Mouse (Mus musculus) MEL (cell line): ENCODE results near the gene Poglut1. TPM values are rescaled to one million over a fixed set of nuclear protein-coding genes. Genes with fewer than 3 reads are reported as not detected.

Experiments used
- DNase-seq: peaks from one replicate; pipeline ENCODE4 v3.0.0; 2011; ENCODE audit warnings: low read depth, low spot score
- H3K27ac ChIP-seq: 2 replicates; pipeline ENCODE4 v1.5.1; 2012; ENCODE audit warnings: low read depth, mild to moderate bottlenecking, control low read depth, low read length, moderate library complexity; ENCODE audit not compliant: control insufficient read depth
- H3K27me3 ChIP-seq, 2 experiments: fragments of 150-350 bp in 1 of 2; sonication (generic) in 1 of 2; 2 replicates each; pipeline ENCODE4 v1.6.1; 2012; ENCODE audit warnings: low read length in 2 of 2, mild to moderate bottlenecking in 2 of 2, improper control_type of control experiment in 1 of 2, moderate library complexity in 1 of 2; ENCODE audit not compliant: insufficient read depth in 2 of 2, control insufficient read depth in 1 of 2
- H3K36me3 ChIP-seq, 2 experiments: 2 replicates each; pipeline ENCODE4 v1.6.1; 2012 to 2014; ENCODE audit warnings: low read length in 2 of 2, improper control_type of control experiment in 1 of 2, inconsistent platforms in 1 of 2, mild to moderate bottlenecking in 1 of 2; ENCODE audit not compliant: insufficient read depth in 2 of 2, control insufficient read depth in 1 of 2
- H3K4me1 ChIP-seq, 2 experiments: fragments of 150-350 bp in 1 of 2; sonication (generic) in 1 of 2; 2 replicates each; pipeline ENCODE4 v1.6.1; 2012; ENCODE audit warnings: low read length in 2 of 2, improper control_type of control experiment in 1 of 2, mild to moderate bottlenecking in 1 of 2; ENCODE audit not compliant: insufficient read depth in 2 of 2, control insufficient read depth in 1 of 2
- H3K4me3 ChIP-seq, 2 experiments: fragments of 150-350 bp in 1 of 2; sonication (generic) in 1 of 2; 2 replicates each; pipeline ENCODE4 v1.5.1; 2012; ENCODE audit warnings: low read depth in 2 of 2, low read length in 2 of 2, mild to moderate bottlenecking in 2 of 2, moderate library complexity in 2 of 2, control low read depth in 1 of 2, improper control_type of control experiment in 1 of 2; ENCODE audit not compliant: control insufficient read depth in 1 of 2, insufficient read depth in 1 of 2
- H3K79me2 ChIP-seq: 2 replicates; pipeline ENCODE4 v1.6.1; 2012; ENCODE audit warnings: mild to moderate bottlenecking, low read length, moderate library complexity; ENCODE audit not compliant: control insufficient read depth, poor library complexity, insufficient read depth
- H3K9ac ChIP-seq: 2 replicates; pipeline ENCODE4 v1.6.1; 2012; ENCODE audit warnings: low read depth, mild to moderate bottlenecking, control low read depth, low read length, moderate library complexity; ENCODE audit not compliant: control insufficient read depth, poor library complexity, severe bottlenecking
- H3K9me3 ChIP-seq: fragments of 150-350 bp; sonication (generic); replicated peaks from 2 replicates; pipeline ENCODE4 v1.6.1; 2012; ENCODE audit warnings: mild to moderate bottlenecking, low read length, improper control_type of control experiment, moderate library complexity; ENCODE audit not compliant: insufficient read depth
- CHD2 ChIP-seq: IDR thresholded peaks from 2 replicates; pipeline ENCODE4 v1.6.1; 2011; ENCODE audit warnings: low read length, improper control_type of control experiment
- CTCF ChIP-seq, 3 experiments: IDR thresholded peaks in 2 of 3; conservative IDR thresholded peaks in 1 of 3; 2 replicates each; pipeline ENCODE4 v1.5.1; 2011 to 2012; ENCODE audit warnings: low read length in 3 of 3, low read depth in 2 of 3, mild to moderate bottlenecking in 2 of 3, improper control_type of control experiment in 1 of 3, inconsistent platforms in 1 of 3, mixed read lengths in 1 of 3, moderate library complexity in 1 of 3; ENCODE audit not compliant: control insufficient read depth in 1 of 3, insufficient read depth in 1 of 3, poor library complexity in 1 of 3, severe bottlenecking in 1 of 3
- ELF1 ChIP-seq: IDR thresholded peaks from 2 replicates; pipeline ENCODE4 v1.6.1; 2014; ENCODE audit warnings: low read depth, mild to moderate bottlenecking, inconsistent platforms, low read length, improper control_type of control experiment, moderate library complexity
- JUND ChIP-seq: IDR thresholded peaks from 2 replicates; pipeline ENCODE4 v1.6.1; 2011; ENCODE audit warnings: low read depth, mild to moderate bottlenecking, improper control_type of control experiment, low read length
- MAX ChIP-seq: IDR thresholded peaks from 2 replicates; pipeline ENCODE4 v1.6.1; 2011; ENCODE audit warnings: low read length, improper control_type of control experiment
- MAZ ChIP-seq: IDR thresholded peaks from 2 replicates; pipeline ENCODE4 v1.6.1; 2012; ENCODE audit warnings: low read depth, mild to moderate bottlenecking, inconsistent platforms, low read length, improper control_type of control experiment
- MXI1 ChIP-seq: IDR thresholded peaks from 2 replicates; pipeline ENCODE4 v1.6.1; 2011; ENCODE audit warnings: mild to moderate bottlenecking, low read depth, low read length, improper control_type of control experiment
- POLR2AphosphoS2 ChIP-seq: IDR thresholded peaks from 2 replicates; pipeline ENCODE4 v1.6.1; 2011; ENCODE audit warnings: low read length, improper control_type of control experiment
- RAD21 ChIP-seq: IDR thresholded peaks from 2 replicates; pipeline ENCODE4 v1.6.1; 2011; ENCODE audit warnings: mild to moderate bottlenecking, low read depth, low read length, improper control_type of control experiment
- RCOR1 ChIP-seq: IDR thresholded peaks from 2 replicates; pipeline ENCODE4 v1.6.1; 2012; ENCODE audit warnings: low read depth, mild to moderate bottlenecking, inconsistent platforms, low read length, improper control_type of control experiment
- SMC3 ChIP-seq: IDR thresholded peaks from 2 replicates; pipeline ENCODE4 v1.6.1; 2011; ENCODE audit warnings: low read depth, low read length, improper control_type of control experiment
- TAL1 ChIP-seq: IDR thresholded peaks from 2 replicates; pipeline ENCODE4 v1.6.1; 2012; ENCODE audit warnings: mild to moderate bottlenecking, inconsistent platforms, low read length, moderate library complexity, mixed read lengths
- TBP ChIP-seq: IDR thresholded peaks from 2 replicates; pipeline ENCODE4 v1.8.0; 2011; ENCODE audit warnings: low read depth, low read length, improper control_type of control experiment
- USF1 ChIP-seq: IDR thresholded peaks from 2 replicates; pipeline ENCODE4 v1.6.1; 2014; ENCODE audit warnings: low read depth, mild to moderate bottlenecking, inconsistent platforms, low read length, improper control_type of control experiment, moderate library complexity
- USF2 ChIP-seq, 2 experiments: IDR thresholded peaks; 2 replicates each; pipeline ENCODE4 v1.6.1; 2011 to 2012; ENCODE audit warnings: improper control_type of control experiment in 2 of 2, low read length in 2 of 2, borderline replicate concordance in 1 of 2, inconsistent platforms in 1 of 2, low read depth in 1 of 2, mild to moderate bottlenecking in 1 of 2; ENCODE audit not compliant: insufficient read depth in 1 of 2
- ZC3H11A ChIP-seq: IDR thresholded peaks from 2 replicates; pipeline ENCODE4 v1.6.1; 2012; ENCODE audit warnings: low read depth, mild to moderate bottlenecking, inconsistent platforms, low read length, improper control_type of control experiment
- polyA plus RNA-seq, 2 experiments: library from polyadenylated mRNA; stranded (reverse) in 1 of 2; unstranded in 1 of 2; fragments of >175 nt in 1 of 2; fragments of >200 nt in 1 of 2; gene quantifications; 2 replicates each; pipeline versions ENCODE4 v1.2.1 to v1.2.4; 2012; ENCODE audit warnings: low replicate concordance in 2 of 2, low read depth in 1 of 2; ENCODE audit not compliant: insufficient read length in 2 of 2, insufficient read depth in 1 of 2, missing spikeins in 1 of 2
- total RNA-seq: library from RNA; depleted of rRNA; stranded (reverse); fragments of 300-350 nt; gene quantifications from 2 replicates; pipeline ENCODE4 v1.2.3, GENCODE M21; 2012

Gene Poglut1
- total and polyA plus RNA-seq, 3 experiments, result 17.9 to 28.6 TPM; not detected in 1

GRCm38 (mm10) chr16:38538716-38539380 is 11.2 kb downstream of the Poglut1 start:
- Histone ChIP-seq H3K4me1 (no peaks in the 10 kb centered on the region), H3K9ac (no peak overlapping the region), H3K9me3 (no peaks in the 10 kb centered on the region), H3K4me3 (no peak overlapping the region), H3K36me3 (peaks cover 0 to 6% of the 10 kb centered on the region in 2 experiments; a peak in 2 of 4 replicates), H3K79me2 (no peaks in the 10 kb centered on the region), H3K27me3 (no peaks in the 10 kb centered on the region), H3K27ac (no peak overlapping the region)
- DNase-seq, result peak; percentile 39
- no peak for TF ChIP-seq JUND
- TF ChIP-seq ZC3H11A, result no peak
- no peak for TF ChIP-seq USF2 (IDR thresholded peaks at IDR 0.05; ENCODE audit: borderline replicate concordance in 1 of 2, insufficient read depth in 1 of 2, low read depth in 1 of 2, low read length in 2 of 2)
- no peak for TF ChIP-seq MAZ
- TF ChIP-seq RCOR1, result no peak
- no peak for TF ChIP-seq RAD21
- no peak for TF ChIP-seq TAL1
- TF ChIP-seq MXI1, result no peak
- TF ChIP-seq MAX, result no peak
- TF ChIP-seq TBP, result no peak
- TF ChIP-seq ELF1, result no peak

GRCm38 (mm10) chr16:38536544-38537146 is 13.4 kb downstream of the Poglut1 start:
- H3K79me2 ChIP-seq, result no peaks in the 10 kb centered on the region
- H3K4me3 ChIP-seq, result no peak overlapping the region
- H3K9me3 ChIP-seq, result no peaks in the 10 kb centered on the region
- DNase-seq, result peak; percentile 65
- H3K27ac ChIP-seq, result no peak overlapping the region
- H3K4me1 ChIP-seq, result no peaks in the 10 kb centered on the region
- TF ChIP-seq CTCF (IDR thresholded peaks at IDR 0.05 in 2 of 3, conservative IDR thresholded peaks at IDR 0.05 in 1 of 3; ENCODE audit: control insufficient read depth in 1 of 3, insufficient read depth in 1 of 3, low read depth in 2 of 3, low read length in 3 of 3, poor library complexity in 1 of 3, severe bottlenecking in 1 of 3), result peak; percentile 43 to 65 (median 63)
- TF ChIP-seq USF1, result no peak
- peak; percentile 49 for TF ChIP-seq RAD21
- TF ChIP-seq POLR2AphosphoS2, result no peak
- no peak for TF ChIP-seq CHD2
- peak; percentile 33 for TF ChIP-seq SMC3
- H3K9ac ChIP-seq, result no peak overlapping the region
- H3K27me3 ChIP-seq, result no peaks in the 10 kb centered on the region
- peaks cover 0 to 7% of the 10 kb centered on the region in 2 experiments; a peak in 1 of 4 replicates for H3K36me3 ChIP-seq
